Mouse (Mus musculus): ENCODE results near the gene Klf7.

DNA sequence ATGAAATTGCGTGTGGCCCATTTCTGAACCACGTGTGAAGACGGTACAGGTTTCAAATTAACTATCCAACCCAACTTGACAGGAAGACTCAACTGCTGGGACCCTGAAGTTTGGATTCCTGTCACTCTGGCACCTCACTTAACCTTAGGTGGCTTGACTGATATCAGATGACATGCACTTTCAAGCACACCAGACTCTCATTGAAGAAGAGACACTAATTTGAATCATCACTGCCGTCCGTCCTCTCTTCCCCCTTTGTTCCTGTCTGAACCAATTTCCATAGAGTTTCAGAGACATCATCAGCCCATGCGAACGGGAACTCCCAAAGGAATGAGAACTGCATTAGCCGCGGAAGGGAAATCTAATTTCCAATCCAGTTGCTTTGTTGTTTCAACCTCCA, 30.5 kb downstream of the Klf7 start:
- TF ChIP-seq CTCF (IDR thresholded peaks at IDR 0.05; ENCODE audit: low read depth) (no peak), EP300 (IDR thresholded peaks at IDR 0.05; ENCODE audit: low read depth) (no peak)

All from liver, embryonic 14.5 days (tissue).